Mouse (Mus musculus) retina, embryonic 14.5 days (tissue): ENCODE measurements around the gene Col18a1.

ENCODE experiments used
- DNase-seq: peaks from one replicate; pipeline ENCODE4 v3.0.0-alpha.2; 2015; ENCODE audit warnings: low spot score

Col18a1 gene

GRCm38 (mm10) chr10:77062393-77063010 lies 103.8 kb downstream of the Col18a1 start:
- no peak for DNase-seq

GRCm38 (mm10) chr10:77061426-77061825 lies 104.9 kb downstream of the Col18a1 start:
- DNase-seq: no peak

GRCm38 (mm10) chr10:77056768-77057167 lies 109.6 kb downstream of the Col18a1 start:
- no peak for DNase-seq

GRCm38 (mm10) chr10:77048606-77049005 lies 117.7 kb downstream of the Col18a1 start:
- DNase-seq: no peak

GRCm38 (mm10) chr10:77048196-77048595 lies 118.2 kb downstream of the Col18a1 start:
- no peak for DNase-seq

GRCm38 (mm10) chr10:77038579-77039174 lies 127.7 kb downstream of the Col18a1 start:
- no peak for DNase-seq

- DNase-seq: no peak
Observed at GRCm38 (mm10) chr10:77035487-77035886, 130.9 kb downstream of the Col18a1 start.

- DNase-seq: no peak
Observed at GRCm38 (mm10) chr10:77033323-77034025, 132.9 kb downstream of the Col18a1 start.

- DNase-seq: peak; percentile 98
Observed at GRCm38 (mm10) chr10:77032591-77033322, 133.6 kb downstream of the Col18a1 start.

GRCm38 (mm10) chr10:77031768-77032375 lies 134.5 kb downstream of the Col18a1 start, which contains the start of gene Slc19a1:
Slc19a1 (plus strand) TSS chr10:77032241.
- no peak for DNase-seq

- no peak for DNase-seq
Observed at GRCm38 (mm10) chr10:77030666-77031065, 135.7 kb downstream of the Col18a1 start.

- no peak for DNase-seq
Observed at GRCm38 (mm10) chr10:77029761-77030160, 136.6 kb downstream of the Col18a1 start.

GRCm38 (mm10) chr10:77028782-77029296 lies 137.5 kb downstream of the Col18a1 start:
- no peak for DNase-seq

- DNase-seq: no peak
Observed at GRCm38 (mm10) chr10:77026944-77027343, 139.4 kb downstream of the Col18a1 start.

- no peak for DNase-seq
Observed at GRCm38 (mm10) chr10:77024231-77024630, 142.1 kb downstream of the Col18a1 start.

- DNase-seq: no peak
Observed at GRCm38 (mm10) chr10:77022301-77023130, 143.8 kb downstream of the Col18a1 start.

GRCm38 (mm10) chr10:77021399-77022052 lies 144.8 kb downstream of the Col18a1 start:
- peak; percentile 95 for DNase-seq

- DNase-seq: no peak
Observed at GRCm38 (mm10) chr10:77017662-77018061, 148.7 kb downstream of the Col18a1 start.

GRCm38 (mm10) chr10:77017061-77017460 lies 149.3 kb downstream of the Col18a1 start:
- DNase-seq: no peak

GRCm38 (mm10) chr10:77016499-77016898 lies 149.8 kb downstream of the Col18a1 start:
- DNase-seq: no peak
